Mouse (Mus musculus) brain, embryonic 14.5 days (tissue): ENCODE measurements around the gene Gsap.

Experiments used
- CTCF ChIP-seq: fragments of 200-500 bp; IDR thresholded peaks from 2 replicates; pipeline ENCODE4 v1.5.1; 2012; ENCODE audit warnings: inconsistent platforms, mild to moderate bottlenecking, moderate library complexity, borderline replicate concordance; ENCODE audit not compliant: insufficient read depth, insufficient read length; ENCODE audit errors: extremely low read depth
- POLR2A ChIP-seq: fragments of 200-500 bp; IDR thresholded peaks from 2 replicates; pipeline ENCODE4 v1.6.1; 2012; ENCODE audit warnings: mild to moderate bottlenecking, inconsistent platforms, borderline replicate concordance; ENCODE audit not compliant: poor library complexity, insufficient read depth, insufficient read length, severe bottlenecking; ENCODE audit errors: extremely low read depth

- TF ChIP-seq CTCF: no peak
- no peak for TF ChIP-seq POLR2A
Observed at GRCm38 (mm10) chr5:21136575-21136974, 49.5 kb upstream of the Gsap start.
